Mouse (Mus musculus): ENCODE data around the gene Zfyve26. TPM values are rescaled to one million over a fixed set of nuclear protein-coding genes. Genes with fewer than 3 reads are reported as not detected.

The Zfyve26 gene
- 8.1 and 11.9 TPM in 2 replicates for polyA plus RNA-seq (2015; fragmentation: Nextera tagmentation; extraction: Ambion mirVana)

DNA sequence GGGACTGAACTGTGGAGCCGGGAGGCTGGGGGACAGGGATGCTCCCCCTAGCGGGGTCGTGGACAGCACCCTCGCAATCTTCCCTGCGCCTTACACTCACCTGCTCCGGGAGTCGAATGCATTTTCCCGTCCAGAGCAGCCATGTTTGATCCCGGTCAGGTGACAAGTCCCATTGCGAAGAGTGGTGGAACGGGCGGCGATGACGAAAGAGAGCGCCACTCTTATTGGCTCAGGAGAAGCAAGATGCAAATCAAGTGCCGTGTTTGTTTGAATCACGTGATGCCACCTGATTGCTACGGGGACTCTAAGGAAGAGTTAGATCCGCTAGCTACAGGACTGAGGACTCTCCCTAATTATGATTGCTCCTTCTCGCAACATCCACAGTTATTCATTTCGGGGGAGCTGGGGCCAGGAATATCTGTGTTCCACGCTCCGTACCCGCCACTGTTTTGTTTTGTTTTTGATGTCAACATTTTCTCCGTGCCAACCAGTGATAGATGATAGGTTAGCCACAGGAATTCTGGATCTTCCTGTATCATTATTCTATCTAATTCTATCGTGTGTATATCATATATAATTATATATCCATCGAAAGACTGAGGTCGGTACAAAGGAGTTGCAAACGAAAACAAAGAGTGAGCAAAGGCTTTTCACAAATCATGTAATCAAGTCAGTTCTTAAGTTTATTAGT is at the start of gene Zfyve26:
Zfyve26 (minus strand) TSS at position 179 of the 691 bp plus-strand sequence.
- DNase-seq (ENCODE audit: low spot score), result peak; percentile 93

- DNase-seq (ENCODE audit: low spot score), result no peak
Observed at GRCm38 (mm10) chr12:79341291-79341845, 45.3 kb upstream of the Zfyve26 start.

- DNase-seq (ENCODE audit: low spot score), result no peak
Observed at GRCm38 (mm10) chr12:79340513-79340912, 44.4 kb upstream of the Zfyve26 start.

- peak; percentile 71 for DNase-seq (ENCODE audit: low spot score)
Observed at GRCm38 (mm10) chr12:79338791-79339190, 42.7 kb upstream of the Zfyve26 start.

- DNase-seq (ENCODE audit: low spot score), result no peak
Observed at GRCm38 (mm10) chr12:79331722-79332121, 35.6 kb upstream of the Zfyve26 start.

GRCm38 (mm10) chr12:79330571-79330970 is 34.5 kb upstream of the Zfyve26 start:
- no peak for DNase-seq (ENCODE audit: low spot score)

- no peak for DNase-seq (ENCODE audit: low spot score)
Observed at GRCm38 (mm10) chr12:79327868-79328267, 31.8 kb upstream of the Zfyve26 start.

DNA sequence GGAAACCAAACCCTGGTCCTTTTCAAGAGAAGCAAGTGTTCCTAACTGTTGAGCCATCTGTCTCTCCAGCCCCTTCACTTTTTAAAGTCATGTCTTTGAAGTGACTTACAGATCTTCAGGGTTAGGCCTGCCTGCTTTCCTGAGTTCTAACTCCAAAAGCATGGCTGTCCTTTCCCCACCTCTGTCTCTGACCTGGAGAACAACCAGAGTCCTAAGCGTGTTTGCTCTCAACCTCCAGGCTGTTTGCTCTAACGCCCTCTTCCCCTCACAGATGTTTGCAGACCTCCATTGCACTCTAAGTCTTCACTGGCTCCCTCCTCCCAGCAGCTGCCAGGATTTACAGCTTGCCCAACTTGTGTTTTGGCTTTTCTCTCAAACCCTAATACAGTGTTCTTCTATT is 30.6 kb upstream of the Zfyve26 start:
- DNase-seq (ENCODE audit: low spot score), result no peak

- DNase-seq (ENCODE audit: low spot score), result no peak
Observed at GRCm38 (mm10) chr12:79326236-79326635, 30.1 kb upstream of the Zfyve26 start.

DNA sequence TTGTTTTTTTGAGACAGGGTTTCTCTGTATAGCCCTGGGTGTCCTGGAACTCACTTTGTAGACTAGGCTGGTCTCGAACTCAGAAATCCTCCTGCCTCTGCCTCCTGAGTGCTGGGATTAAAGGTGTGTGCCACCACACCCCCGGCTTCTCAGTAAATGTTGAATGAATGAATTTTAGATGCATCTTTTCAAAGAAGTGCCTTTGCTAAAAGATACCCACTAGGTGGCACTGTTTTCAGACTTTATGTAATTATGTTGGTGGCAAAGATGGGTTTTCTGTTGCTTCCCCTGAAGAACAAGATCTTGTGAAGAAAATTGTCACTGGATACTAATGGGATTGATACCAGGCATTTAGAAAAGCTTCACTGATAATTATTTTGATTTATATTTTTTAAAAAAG is 26.4 kb upstream of the Zfyve26 start:
- peak; percentile 59 for DNase-seq (ENCODE audit: low spot score)

- no peak for DNase-seq (ENCODE audit: low spot score)
Observed at GRCm38 (mm10) chr12:79320895-79321294, 24.8 kb upstream of the Zfyve26 start.

DNA sequence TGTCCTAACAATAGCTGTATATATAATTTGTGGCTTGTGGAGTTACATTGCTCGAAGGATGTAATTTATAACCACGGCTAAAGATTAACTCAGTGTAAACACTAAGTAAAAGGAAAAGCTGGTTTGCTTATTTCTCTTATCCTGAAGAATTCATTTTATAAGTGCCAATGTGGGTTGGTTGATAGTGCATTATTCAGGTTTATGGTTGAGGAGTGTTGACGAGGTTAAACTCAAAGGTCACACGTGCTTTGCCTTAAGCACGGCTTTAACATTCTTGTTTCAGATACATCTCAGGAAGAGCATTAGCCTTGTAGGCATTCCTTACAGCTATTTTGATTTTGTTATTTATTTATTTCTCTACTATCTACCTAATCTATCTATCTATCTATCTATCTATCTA is 21.2 kb upstream of the Zfyve26 start:
- DNase-seq (ENCODE audit: low spot score), result no peak

- no peak for DNase-seq (ENCODE audit: low spot score)
Observed at GRCm38 (mm10) chr12:79313721-79314120, 17.6 kb upstream of the Zfyve26 start.

GRCm38 (mm10) chr12:79306013-79306412 is 9.9 kb upstream of the Zfyve26 start:
- DNase-seq (ENCODE audit: low spot score), result no peak

DNA sequence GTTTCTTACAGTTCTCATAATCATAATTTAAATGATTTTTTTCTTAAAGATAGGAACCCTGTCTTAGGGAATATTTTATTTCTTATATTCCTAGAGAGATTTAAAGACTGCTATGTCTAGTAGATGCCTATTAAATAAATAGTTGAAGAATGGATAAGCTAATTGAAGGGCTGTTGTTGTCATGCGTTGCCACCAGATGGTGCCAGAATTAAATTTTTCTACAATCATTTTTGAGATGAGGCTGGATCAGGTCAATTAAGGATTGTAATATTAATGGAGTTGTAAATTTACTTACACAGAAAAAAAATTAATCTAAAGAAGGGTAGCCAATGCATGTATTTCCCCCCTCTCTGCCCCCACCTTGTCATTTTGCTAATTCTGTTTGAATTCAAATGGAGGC is 9.0 kb upstream of the Zfyve26 start:
- DNase-seq (ENCODE audit: low spot score), result no peak

GRCm38 (mm10) chr12:79301802-79302201 is 5.7 kb upstream of the Zfyve26 start:
- no peak for DNase-seq (ENCODE audit: low spot score)

- peak; percentile 1 for DNase-seq (ENCODE audit: low spot score)
Observed at GRCm38 (mm10) chr12:79297884-79298636, 2.0 kb upstream of the Zfyve26 start.

GRCm38 (mm10) chr12:79297121-79297576 is 1.0 kb upstream of the Zfyve26 start, which contains the start of gene Rad51b:
Rad51b (plus strand) TSS chr12:79297282.
- DNase-seq (ENCODE audit: low spot score), result peak; percentile 87

- no peak for DNase-seq (ENCODE audit: low spot score)
Observed at GRCm38 (mm10) chr12:79292874-79293273, 3.2 kb downstream of the Zfyve26 start.

GRCm38 (mm10) chr12:79282595-79282994 is 13.5 kb downstream of the Zfyve26 start:
- no peak for DNase-seq (ENCODE audit: low spot score)

DNA sequence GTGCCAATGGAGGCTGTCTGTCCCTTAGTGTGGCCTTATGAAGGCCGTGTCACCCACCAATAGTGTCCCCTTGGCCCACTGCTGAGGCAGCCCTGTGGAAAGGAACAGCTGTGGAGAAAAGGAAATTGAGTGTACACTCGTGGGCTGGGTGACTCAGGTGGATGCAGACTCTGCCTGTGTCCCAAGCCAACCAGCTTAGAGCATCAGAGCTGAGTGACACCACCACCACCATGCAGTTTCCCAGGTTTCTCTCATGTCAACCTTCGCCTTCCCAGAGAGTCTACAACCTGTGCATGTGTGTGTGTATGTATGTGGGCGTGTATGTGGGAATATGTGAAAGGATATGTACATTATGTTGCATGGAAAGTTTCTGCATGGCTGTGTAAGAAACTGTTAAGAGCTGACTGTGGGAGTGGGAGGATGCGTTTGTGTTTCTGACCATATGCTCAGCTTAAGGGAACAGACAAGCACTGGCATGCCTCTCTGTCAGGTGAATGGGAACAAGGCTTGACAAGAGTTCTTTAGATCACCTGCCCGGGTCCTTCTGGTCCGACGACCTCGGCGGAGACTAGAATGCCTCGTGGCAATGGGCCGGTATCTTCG is 16.5 kb downstream of the Zfyve26 start:
- DNase-seq (ENCODE audit: low spot score), result no peak

DNA sequence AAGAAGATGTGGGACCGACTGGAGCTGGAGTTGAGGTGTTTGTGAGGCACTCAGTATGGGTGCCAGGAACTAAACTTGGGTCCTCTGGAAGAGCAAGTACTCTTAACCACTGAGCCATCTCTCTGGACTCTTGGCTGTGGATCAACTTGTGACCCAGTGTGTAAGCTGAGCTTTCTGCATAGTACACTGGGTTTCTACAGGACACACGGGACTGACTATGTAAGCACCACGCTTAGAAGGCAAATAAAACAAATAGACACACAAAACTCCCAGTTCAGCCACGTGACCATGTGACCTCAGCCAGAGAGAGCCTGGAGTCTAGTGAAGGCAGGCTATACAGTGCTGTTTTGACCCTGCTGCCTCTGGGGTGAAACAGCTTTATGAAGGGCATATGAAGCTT is 23.5 kb downstream of the Zfyve26 start:
- no peak for DNase-seq (ENCODE audit: low spot score)
